Mouse (Mus musculus) neural tube, embryonic 11.5 days (tissue): ENCODE measurements around the gene Fam206a. TPM values are rescaled to one million over a fixed set of nuclear protein-coding genes. Genes with fewer than 3 reads are reported as not detected.

ENCODE experiments used
- ATAC-seq: fragments of 200-750 bp; cut with Nextera tagmentation; 2 replicates; pipeline ENCODE4 v1.8.0; 2017; ENCODE audit warnings: moderate number of reproducible peaks, mild to moderate bottlenecking, moderate TSS enrichment, moderate library complexity; ENCODE audit not compliant: insufficient read depth, low FRiP score, low TSS enrichment
- DNase-seq: peaks from one replicate; pipeline ENCODE4 v3.0.0-alpha.2; 2015; ENCODE audit warnings: low spot score
- H3K27ac ChIP-seq: fragments of 300-500 bp; sonication (generic); 2 replicates; pipeline ENCODE4 v1.5.1; 2014; ENCODE audit warnings: low read depth, mild to moderate bottlenecking, low read length
- H3K27me3 ChIP-seq: fragments of 300-500 bp; sonication (generic); 2 replicates; pipeline ENCODE4 v1.6.1; 2014; ENCODE audit warnings: mild to moderate bottlenecking, low read length, mixed read lengths; ENCODE audit not compliant: control insufficient read depth, insufficient read depth
- H3K36me3 ChIP-seq: fragments of 300-500 bp; sonication (generic); 2 replicates; pipeline ENCODE4 v1.6.1; 2014; ENCODE audit warnings: mild to moderate bottlenecking, low read length, moderate library complexity, mixed read lengths; ENCODE audit not compliant: control insufficient read depth, insufficient read depth
- H3K4me1 ChIP-seq: fragments of 300-500 bp; sonication (generic); 2 replicates; pipeline ENCODE4 v1.6.1; 2014; ENCODE audit warnings: low read length, mixed read lengths; ENCODE audit not compliant: control insufficient read depth, insufficient read depth
- H3K4me2 ChIP-seq: fragments of 300-500 bp; sonication (generic); 2 replicates; pipeline ENCODE4 v1.6.1; 2014; ENCODE audit warnings: low read depth, mild to moderate bottlenecking, moderate library complexity
- H3K4me3 ChIP-seq: fragments of 300-500 bp; sonication (generic); 2 replicates; pipeline ENCODE4 v1.5.1; 2014; ENCODE audit warnings: low read depth, low read length
- H3K9ac ChIP-seq: fragments of 300-500 bp; sonication (generic); 2 replicates; pipeline ENCODE4 v1.6.1; 2014; ENCODE audit warnings: mild to moderate bottlenecking, low read length
- H3K9me3 ChIP-seq: fragments of 300-500 bp; sonication (generic); 2 replicates; pipeline ENCODE4 v1.6.1; 2016; ENCODE audit warnings: low read length; ENCODE audit not compliant: control insufficient read depth
- WGBS: fragments of 180-500 bp; shearing (Covaris S2); extraction: QIAGEN DNeasy Blood & Tissue Kit; methylation state at CpG from one replicate; pipeline ENCODE4 v1.1.7; 2014; 5-methylcytosine and 5-hydroxymethylcytosine counted together
- polyA plus RNA-seq: library from polyadenylated mRNA; unstranded; fragments of >200 nt; fragmentation: Nextera tagmentation; extraction: Ambion mirVana; gene quantifications from 2 replicates; pipeline ENCODE4 v1.2.1, GENCODE M21; 2014

Fam206a gene
- polyA plus RNA-seq, 1 experiment from 2014 or later = 28.7 TPM

DNA sequence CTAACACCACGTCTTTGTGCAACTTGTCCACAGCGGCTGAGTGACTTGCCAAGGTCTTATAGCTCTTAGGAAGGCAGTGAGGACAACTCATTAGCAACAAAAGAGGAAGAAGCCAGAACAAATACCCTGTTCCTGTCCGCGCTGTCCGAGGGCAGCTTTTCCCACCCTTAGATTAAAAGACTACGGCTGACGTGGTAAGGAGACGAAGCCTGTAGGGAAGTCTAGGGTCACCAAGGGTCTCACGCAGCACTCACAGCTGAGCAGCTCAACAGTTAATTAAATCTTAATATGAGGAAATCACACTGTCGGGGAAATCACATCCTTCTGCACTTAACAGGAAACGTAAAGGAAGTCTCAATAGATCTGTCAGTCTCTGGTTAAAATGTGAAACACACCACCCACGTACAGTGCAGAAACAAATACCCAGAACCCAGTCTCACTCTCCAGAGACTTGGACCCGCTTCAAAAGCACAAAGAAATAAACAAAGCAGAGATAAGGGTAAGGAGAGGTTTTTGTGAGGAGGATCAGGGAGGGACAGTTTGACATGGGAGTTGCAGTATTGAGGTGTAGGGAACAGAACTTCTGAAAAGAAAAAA lies 29.0 kb downstream of the Fam206a start:
- 84% methylated on average over 13 of the region's 13 CpGs for WGBS
- H3K9me3 ChIP-seq = no peaks in the 10 kb centered on the region
- no peak overlapping the region for H3K27ac ChIP-seq
- H3K4me1 ChIP-seq = no peaks in the 10 kb centered on the region
- no peak for DNase-seq
- no peak for ATAC-seq
- no peak overlapping the region for H3K9ac ChIP-seq
- H3K4me2 ChIP-seq = no peak overlapping the region
- no peak overlapping the region for H3K4me3 ChIP-seq
- no peaks in the 10 kb centered on the region for H3K27me3 ChIP-seq
- peaks cover 4% of the 10 kb centered on the region; the same call in 1 of the 2 replicates for H3K36me3 ChIP-seq

DNA sequence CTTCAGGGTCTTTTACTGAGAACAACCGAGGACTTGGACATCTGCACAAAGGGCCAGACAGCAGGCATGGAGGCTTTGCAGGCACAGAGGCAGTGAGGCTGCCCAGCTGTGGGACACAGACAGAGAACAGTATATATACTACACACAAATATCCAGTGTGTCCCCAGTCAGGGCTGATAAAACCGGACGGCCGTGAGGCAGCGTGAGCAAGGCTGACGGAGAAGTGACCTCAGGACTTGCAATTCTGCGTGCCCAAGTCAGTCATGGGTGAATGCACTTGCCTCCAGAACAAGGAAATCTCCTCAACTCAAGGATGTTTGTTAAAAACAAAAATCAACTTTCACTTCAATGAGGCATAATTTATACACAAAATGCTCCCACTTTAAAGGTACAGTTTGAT lies 29.9 kb downstream of the Fam206a start:
- no peak for DNase-seq
- Histone ChIP-seq H3K9ac (no peak overlapping the region), H3K27ac (no peak overlapping the region), H3K36me3 (peaks cover 4% of the 10 kb centered on the region; the same call in 1 of the 2 replicates), H3K9me3 (no peaks in the 10 kb centered on the region), H3K27me3 (no peaks in the 10 kb centered on the region), H3K4me2 (no peak overlapping the region), H3K4me3 (no peak overlapping the region), H3K4me1 (no peaks in the 10 kb centered on the region)
- ATAC-seq = no peak
- 91% methylated on average over 7 of the region's 7 CpGs for WGBS

DNA sequence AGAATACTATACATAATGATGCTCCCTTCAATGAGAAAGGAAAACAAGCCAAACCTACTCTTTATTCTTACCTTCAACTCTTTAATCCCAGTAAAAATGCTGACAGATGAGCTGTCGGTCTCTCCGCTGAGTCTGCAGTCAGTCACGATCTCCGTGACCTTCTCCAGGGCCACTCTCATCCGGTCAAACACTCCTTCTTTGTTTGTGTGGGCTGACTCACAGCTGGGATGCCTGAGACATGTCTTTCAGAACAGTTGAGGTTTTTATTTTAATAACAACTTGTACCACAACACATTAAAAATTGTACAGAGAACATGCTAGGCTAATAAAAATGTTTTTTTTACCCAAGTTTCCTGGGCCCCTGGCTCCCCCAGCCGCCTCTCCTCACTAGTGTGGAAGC lies 35.5 kb downstream of the Fam206a start:
- DNase-seq (no peak), ATAC-seq (no peak)
- no peak overlapping the region for H3K9ac ChIP-seq
- 83% methylated on average over 6 of the region's 6 CpGs for WGBS
- H3K27me3 ChIP-seq = no peaks in the 10 kb centered on the region
- no peaks in the 10 kb centered on the region for H3K4me1 ChIP-seq
- H3K36me3 ChIP-seq = peaks cover 3% of the 10 kb centered on the region; the same call in 1 of the 2 replicates
- H3K9me3 ChIP-seq = no peaks in the 10 kb centered on the region
- H3K27ac ChIP-seq = no peak overlapping the region
- H3K4me2 ChIP-seq = no peak overlapping the region
- H3K4me3 ChIP-seq = no peak overlapping the region

DNA sequence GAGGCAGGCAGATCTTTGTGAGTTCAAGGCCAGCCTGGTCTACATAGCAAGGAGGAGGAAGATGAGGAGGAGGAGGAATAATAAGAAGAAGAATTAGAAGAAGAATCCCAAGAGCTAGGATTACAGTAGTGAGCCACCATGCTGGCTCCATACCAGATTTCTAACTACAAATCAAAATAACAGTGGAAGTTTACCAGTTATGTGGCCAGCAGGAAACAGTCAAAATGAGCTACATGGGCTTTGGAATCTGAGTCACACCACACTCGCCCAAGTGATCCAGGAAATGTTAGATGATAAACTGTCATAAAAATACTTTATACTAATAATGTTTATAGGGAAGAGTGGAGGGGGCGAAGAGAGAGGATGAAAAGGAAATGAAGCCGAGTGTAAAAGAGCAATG lies 38.2 kb downstream of the Fam206a start:
- Histone ChIP-seq H3K4me1 (no peaks in the 10 kb centered on the region), H3K27me3 (no peaks in the 10 kb centered on the region), H3K27ac (no peak overlapping the region), H3K4me2 (no peak overlapping the region), H3K36me3 (peaks cover 8% of the 10 kb centered on the region), H3K9me3 (no peaks in the 10 kb centered on the region; the same call in 1 of the 2 replicates), H3K9ac (no peak overlapping the region), H3K4me3 (no peak overlapping the region)
- no peak for ATAC-seq
- 90% methylated on average over 3 of the region's 3 CpGs for WGBS
- DNase-seq = no peak

DNA sequence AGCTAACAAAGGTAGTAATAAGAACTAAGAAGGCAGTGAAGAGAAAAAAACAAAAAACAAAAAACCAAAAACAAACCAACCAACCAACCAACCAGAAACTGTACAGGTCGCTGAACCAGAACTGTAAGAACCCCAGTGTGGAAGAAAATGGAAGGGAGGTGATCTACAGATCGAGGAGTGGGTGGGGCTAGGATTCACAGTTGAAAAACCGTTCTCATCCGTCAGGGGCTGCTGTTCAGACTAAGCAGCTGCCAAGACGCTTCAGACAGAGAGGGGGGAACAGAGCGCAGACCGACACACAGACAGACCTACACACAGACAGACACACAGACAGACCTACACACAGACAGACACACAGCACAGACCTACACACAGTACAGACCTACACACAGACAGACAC lies 40.4 kb downstream of the Fam206a start:
- Histone ChIP-seq H3K9ac (no peak overlapping the region), H3K4me3 (no peak overlapping the region), H3K4me2 (no peak overlapping the region), H3K27me3 (no peaks in the 10 kb centered on the region), H3K27ac (no peak overlapping the region), H3K9me3 (no peaks in the 10 kb centered on the region; the same call in 1 of the 2 replicates), H3K36me3 (peaks cover 8% of the 10 kb centered on the region), H3K4me1 (no peaks in the 10 kb centered on the region)
- DNase-seq = no peak
- WGBS = 86% methylated on average over 7 of the region's 7 CpGs
- ATAC-seq = no peak

DNA sequence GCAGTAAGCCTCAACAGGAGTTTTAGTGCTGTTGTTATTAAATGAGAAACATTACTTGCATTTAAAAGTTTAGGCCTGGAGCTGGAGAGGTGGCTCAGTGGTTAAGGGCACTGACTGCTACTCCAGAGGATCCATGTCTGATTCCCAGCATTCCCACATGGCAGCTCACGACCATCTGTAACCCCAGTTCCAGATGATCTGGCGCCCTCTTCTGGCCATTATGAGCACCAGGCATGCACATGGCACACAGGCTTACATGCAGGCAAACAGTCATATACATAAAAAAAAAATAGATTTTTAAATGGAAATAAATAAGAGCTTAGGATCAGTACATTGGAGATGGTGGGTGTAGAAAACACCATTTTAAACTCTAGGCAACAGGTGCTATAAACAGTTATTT lies 41.8 kb downstream of the Fam206a start:
- no peak overlapping the region for H3K27ac ChIP-seq
- H3K9ac ChIP-seq = no peak overlapping the region
- ATAC-seq = no peak
- H3K27me3 ChIP-seq = no peaks in the 10 kb centered on the region
- H3K4me2 ChIP-seq = no peak overlapping the region
- no peaks in the 10 kb centered on the region; the same call in 1 of the 2 replicates for H3K9me3 ChIP-seq
- H3K4me3 ChIP-seq = no peak overlapping the region
- H3K4me1 ChIP-seq = no peaks in the 10 kb centered on the region
- H3K36me3 ChIP-seq = peaks cover 8% of the 10 kb centered on the region
- WGBS = 98% methylated on average over 2 of the region's 2 CpGs
- DNase-seq = no peak

DNA sequence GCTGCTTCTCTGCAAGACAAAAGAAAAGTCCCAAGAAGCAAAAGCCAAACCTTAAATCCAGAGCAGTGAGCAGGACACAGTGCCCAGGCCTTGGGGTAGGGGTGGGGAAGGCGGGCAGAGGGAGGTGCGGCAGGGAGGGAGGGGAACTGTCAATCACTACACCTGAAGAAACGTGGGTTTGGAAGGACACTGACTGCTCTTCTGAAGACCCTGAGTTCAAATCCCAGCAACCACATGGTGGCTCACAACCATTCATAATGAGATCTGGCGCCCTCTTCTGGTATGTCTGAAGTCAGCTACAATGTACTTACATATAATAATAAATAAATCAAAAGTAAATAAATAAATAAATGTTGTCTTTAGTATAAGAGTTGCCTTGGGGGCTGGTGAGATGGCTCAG lies 42.8 kb downstream of the Fam206a start:
- peaks cover 8% of the 10 kb centered on the region for H3K36me3 ChIP-seq
- no peaks in the 10 kb centered on the region for H3K4me1 ChIP-seq
- no peaks in the 10 kb centered on the region; the same call in 1 of the 2 replicates for H3K9me3 ChIP-seq
- H3K27ac ChIP-seq = no peak overlapping the region
- H3K27me3 ChIP-seq = no peaks in the 10 kb centered on the region
- no peak overlapping the region for H3K4me2 ChIP-seq
- H3K9ac ChIP-seq = no peak overlapping the region
- H3K4me3 ChIP-seq = no peak overlapping the region
- ATAC-seq (no peak), DNase-seq (no peak)
- 99% methylated on average over 4 of the region's 4 CpGs for WGBS

DNA sequence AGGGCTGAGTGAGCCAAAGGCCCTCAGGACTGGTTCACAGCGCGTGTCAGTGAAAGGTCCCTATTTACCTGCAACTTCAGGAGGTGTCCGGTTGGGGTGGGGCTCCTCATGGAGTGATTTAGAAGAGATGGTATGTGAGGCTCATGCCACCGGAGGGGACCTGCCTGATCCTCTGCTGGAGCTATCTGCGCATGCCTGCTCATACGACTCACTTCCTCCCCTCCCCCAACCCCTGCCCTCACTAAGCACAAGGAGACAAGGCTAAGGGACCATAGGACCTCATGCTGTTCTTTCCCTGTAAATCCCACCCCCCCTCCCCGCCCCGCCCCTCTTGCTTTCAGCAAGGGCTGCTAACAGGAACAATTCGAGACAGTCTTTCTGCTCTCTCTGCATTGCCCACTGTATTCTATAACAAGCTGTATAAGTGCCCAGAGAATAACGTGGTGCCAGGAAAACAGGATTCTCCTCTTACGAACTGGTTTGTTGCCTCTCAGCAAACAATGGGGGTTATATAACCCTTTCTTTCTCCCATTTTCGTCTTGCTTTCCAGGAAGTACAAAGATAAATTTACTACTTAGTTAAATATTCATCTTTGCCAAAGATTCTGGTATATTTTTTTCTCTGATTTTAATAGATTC lies 43.9 kb downstream of the Fam206a start:
- no peaks in the 10 kb centered on the region for H3K4me1 ChIP-seq
- WGBS = 66% methylated on average over 11 of the region's 12 CpGs
- no peaks in the 10 kb centered on the region; the same call in 1 of the 2 replicates for H3K9me3 ChIP-seq
- peaks cover 8% of the 10 kb centered on the region for H3K36me3 ChIP-seq
- no peak overlapping the region for H3K4me2 ChIP-seq
- no peak overlapping the region for H3K9ac ChIP-seq
- DNase-seq (no peak), ATAC-seq (no peak)
- H3K27ac ChIP-seq = no peak overlapping the region
- H3K4me3 ChIP-seq = no peak overlapping the region
- no peaks in the 10 kb centered on the region for H3K27me3 ChIP-seq

DNA sequence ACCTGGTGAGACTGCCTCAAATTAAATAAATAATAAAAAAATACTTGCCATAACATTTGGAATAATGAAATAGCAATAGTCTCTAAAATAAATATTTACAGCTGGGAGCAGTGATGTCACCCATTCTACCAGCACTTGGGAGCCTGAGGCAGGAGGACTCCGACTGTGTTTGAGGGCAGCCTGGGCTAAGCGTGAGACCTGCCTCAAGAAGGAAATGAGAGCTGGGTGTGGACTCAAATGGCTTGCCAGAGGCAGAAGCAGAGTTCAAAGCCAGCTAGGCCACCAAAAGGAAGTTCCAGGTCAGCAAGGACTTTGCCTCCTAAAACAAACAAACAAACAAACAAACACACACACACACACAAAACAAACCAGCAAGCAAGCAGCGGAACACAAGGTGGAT lies 45.3 kb downstream of the Fam206a start:
- peaks cover 8% of the 10 kb centered on the region for H3K36me3 ChIP-seq
- H3K27me3 ChIP-seq = no peaks in the 10 kb centered on the region
- DNase-seq (no peak), ATAC-seq (no peak)
- 89% methylated on average over 3 of the region's 3 CpGs for WGBS
- H3K9me3 ChIP-seq = no peaks in the 10 kb centered on the region; the same call in 1 of the 2 replicates
- no peak overlapping the region for H3K4me3 ChIP-seq
- H3K27ac ChIP-seq = no peak overlapping the region
- H3K4me2 ChIP-seq = no peak overlapping the region
- H3K9ac ChIP-seq = no peak overlapping the region
- no peaks in the 10 kb centered on the region for H3K4me1 ChIP-seq
